Mouse (Mus musculus) frontal cortex, postnatal 25 days (tissue): Measurements from ENCODE around the gene C1ql1.
A peak's percentile ranks its signal among the peaks of the same experiment; 100 is the strongest.

Source experiments
- DNase-seq, 2 experiments: peaks; one replicate each; pipeline ENCODE4 v3.0.0; 2022; ENCODE audit warnings: low spot score in 2 of 2

C1ql1 gene

DNA sequence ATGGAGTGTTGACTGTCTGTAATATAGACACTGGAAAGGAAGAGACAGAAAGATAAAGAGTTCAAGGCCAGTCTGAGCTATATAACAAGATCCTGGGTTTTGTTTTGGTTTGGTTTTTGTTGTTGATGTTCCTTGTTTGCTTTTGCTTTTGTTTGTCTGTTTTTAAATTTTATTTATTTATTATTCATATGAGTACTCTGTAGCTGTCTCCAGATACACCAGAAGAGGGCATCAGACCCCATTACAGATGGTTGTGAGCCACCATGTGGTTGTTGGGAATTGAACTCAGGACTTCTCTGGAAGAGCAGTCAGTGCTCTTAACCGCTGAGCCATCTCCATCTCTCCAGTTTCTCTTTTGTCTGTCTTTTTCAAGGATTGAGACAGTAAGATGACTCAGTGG, 12.4 kb upstream of the C1ql1 start:
- DNase-seq: no peak

DNA sequence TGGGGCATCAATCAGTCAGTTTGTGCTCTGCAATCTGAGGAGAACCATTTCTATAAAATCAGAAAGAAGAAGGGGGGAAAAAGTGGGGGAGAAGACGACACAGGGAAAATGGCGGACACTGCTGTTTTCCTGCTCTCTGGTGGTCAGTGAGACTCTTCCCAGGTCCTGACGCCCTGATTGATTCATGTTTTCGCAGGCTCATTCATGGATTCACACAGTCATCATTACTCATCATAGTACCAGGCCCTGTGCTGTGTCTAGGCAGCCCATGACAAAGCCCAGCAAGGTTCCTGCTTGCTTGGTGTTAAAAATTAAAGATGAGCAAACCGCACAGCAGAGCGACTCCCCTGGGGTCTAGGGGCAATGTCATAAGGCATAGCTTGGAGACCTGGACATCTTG, 11.9 kb upstream of the C1ql1 start:
- DNase-seq: no peak

DNA sequence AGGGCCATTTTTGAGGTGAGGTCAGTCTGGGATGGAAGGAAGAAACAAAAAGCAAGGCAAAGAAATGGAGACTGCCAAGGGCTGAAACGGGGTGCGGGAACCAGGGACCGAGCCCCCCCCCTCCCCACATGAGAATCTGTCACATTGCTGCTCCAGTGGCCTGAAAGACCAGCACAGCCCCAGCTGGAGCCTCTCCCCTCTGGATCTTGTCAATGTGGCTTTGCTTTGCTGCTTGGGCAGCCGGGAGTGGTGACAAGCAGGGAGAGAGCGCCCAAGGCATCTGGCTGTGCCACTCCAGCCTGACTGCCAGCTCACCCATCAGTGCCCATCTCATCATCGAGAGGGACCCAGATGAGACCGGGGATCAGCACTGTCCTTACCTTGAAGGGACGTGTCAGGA, 11.2 kb upstream of the C1ql1 start:
- no peak for DNase-seq

GRCm38 (mm10) chr11:102956962-102957614, 10.6 kb upstream of the C1ql1 start:
- DNase-seq: no peak

DNA sequence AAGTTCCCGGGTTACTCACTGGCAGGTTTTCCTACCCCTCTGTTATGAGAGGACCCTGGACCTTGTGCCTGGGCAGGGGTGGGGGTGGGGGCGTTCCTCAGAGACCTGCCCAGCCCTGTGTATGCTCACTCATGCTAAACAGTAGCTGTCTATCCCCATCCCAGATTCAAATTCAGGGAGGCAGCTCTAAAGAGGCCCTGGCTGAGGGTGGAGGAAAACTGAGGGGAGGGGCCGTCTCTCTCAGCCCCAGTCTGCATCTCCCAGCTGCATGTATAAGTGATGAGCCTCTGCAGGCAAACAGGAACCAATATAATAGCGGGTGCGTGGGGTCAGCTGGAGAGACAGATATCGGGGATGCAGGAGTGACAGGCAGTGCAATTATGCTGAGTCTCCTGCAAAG, 6.4 kb upstream of the C1ql1 start:
- DNase-seq: no peak

DNA sequence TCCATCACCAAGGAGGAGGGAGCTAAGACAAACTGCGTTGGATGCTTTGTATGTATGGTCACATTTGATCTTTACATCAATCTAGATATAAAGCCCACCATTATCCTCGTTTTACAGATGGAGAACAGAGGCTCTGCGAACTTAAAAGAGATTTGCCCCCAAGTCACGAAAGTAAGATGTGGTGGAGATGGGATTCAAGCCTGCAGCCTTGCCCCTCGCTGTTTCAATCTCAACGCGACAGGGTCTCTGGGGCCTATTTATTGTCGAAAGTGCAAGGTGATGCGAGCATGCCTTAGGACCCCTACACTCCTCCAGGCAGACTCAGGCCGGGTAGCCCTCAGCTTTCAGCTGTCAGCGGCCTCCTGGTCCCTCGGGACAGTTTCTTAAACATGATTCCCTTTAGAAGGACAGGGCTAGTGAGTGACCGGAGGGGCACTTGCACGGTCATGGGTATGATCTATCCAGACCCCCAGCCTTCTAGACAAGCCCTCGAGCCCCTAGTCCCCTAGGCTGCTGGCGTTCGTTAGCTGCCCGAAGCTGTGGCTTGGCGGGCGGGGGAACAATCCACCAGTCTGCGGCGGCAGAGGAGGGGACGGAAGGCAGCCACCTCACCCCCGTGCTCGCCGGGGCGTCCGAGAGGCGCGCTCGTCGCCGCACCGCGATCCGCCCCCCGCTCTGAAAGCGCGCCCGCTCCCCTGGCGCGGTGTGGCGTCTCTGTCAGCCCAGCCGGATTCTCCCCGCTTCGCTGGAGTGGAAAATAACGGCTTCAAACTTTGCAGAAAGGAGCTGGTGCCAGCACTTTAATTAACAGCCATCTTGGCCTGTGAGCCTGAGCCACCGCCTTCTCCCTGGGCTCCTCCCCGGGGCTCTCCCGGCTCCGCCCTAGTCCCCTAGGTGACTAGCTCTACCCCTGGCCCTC, 1.8 kb upstream of the C1ql1 start:
- no peak for DNase-seq

DNA sequence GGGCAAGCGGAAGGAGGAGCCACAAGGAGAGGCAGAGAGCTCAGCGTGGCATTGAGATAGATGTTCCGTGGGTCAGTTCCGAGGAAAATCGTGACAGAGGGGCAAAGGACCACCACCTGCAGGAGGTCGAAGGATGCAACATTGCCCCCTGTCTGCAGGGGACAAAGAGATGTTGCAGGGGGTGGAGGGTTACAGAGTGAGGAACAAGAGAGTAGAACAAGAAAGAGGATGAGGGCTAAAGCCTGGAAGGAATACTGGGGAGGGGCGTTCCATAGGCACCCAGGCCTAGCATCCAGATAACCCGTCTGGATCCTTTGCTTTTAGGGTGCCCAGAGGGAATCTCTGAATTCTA, 480 bp upstream of the C1ql1 start:
- DNase-seq: no peak

DNA sequence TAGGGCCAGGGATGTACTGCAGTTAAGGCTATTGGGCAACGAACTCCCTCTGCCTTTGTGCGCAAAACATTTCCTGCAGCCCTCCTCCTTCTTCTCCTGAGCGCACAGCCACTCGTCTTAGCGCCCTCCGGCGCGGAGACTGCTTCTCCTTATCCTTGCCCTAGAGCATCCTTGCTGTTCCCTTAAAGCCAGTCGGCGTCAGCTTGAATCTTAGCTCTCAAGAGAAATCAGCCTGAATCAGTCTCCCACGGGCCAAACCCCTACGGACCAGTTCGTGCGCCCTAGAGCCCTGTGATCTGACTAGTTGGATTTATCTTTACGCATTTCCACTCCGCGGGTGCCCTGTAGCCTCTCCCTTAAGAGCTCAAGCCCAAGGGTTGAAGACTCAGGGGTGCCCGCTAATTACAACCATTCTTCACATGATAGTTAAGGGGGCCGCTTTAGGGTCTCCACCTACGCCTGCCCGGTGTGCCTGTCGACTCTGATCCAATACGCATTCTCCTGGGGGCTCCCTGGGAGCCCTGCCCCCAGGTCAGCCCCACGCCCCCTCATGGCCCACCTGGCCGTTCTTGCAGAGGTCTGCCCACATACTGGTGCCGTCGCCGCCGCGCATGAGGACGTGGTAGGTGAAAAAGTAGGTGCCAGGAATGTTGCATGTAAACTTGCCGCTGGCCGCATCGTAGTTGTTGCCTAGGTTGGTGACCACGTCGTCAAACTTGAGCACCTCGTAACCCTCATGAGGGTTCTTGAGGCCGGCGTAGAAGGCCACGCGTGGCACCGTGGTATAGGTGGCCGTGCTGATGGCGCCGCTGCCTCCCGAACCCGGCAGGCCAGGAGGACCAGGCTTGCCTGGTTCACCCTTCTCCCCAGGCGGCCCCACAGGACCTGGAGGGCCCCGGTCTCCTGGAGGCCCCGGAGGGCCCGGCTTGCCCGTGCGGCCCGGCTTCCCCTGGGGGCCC, 903 bp downstream of the C1ql1 start:
- no peak for DNase-seq

GRCm38 (mm10) chr11:102941236-102941635, 5.3 kb downstream of the C1ql1 start:
- DNase-seq: no peak

GRCm38 (mm10) chr11:102939024-102939675, 7.3 kb downstream of the C1ql1 start:
- DNase-seq: no peak

GRCm38 (mm10) chr11:102937529-102938182, 8.8 kb downstream of the C1ql1 start:
- DNase-seq: no peak

- DNase-seq: no peak
These were observed 10.2 kb downstream of the C1ql1 start for GRCm38 (mm10) chr11:102936272-102936671.

GRCm38 (mm10) chr11:102930672-102931071, 15.8 kb downstream of the C1ql1 start:
- no peak for DNase-seq

DNA sequence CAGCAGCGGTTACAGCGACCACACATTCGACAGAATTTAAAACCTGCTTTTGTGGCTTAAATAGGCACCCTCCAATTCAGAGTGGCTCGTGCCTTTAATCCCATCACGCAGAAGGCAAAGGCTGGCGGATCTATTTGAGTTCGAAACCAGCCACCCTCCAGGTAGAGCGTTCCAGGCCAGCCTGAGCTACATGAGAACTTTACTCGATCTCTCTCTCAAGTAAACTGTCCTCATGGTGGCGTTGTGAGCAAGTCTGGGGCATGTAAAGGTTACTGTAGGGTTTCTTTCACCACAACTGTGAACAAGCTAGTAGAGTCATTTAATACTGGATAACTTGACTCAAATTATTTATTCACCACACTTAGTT, 21.2 kb downstream of the C1ql1 start:
- DNase-seq: no peak

- peak; percentile 83 to 87 for DNase-seq
These were observed 21.7 kb downstream of the C1ql1 start, which contains the start of gene Kif18b for GRCm38 (mm10) chr11:102924557-102925350. Gene Kif18b (minus strand): TSS chr11:102925124.

GRCm38 (mm10) chr11:102921491-102921890, 25.0 kb downstream of the C1ql1 start:
- no peak for DNase-seq

GRCm38 (mm10) chr11:102918077-102918476, 28.4 kb downstream of the C1ql1 start:
- no peak for DNase-seq

GRCm38 (mm10) chr11:102915380-102915779, 31.1 kb downstream of the C1ql1 start:
- DNase-seq: no peak

- no peak for DNase-seq
These were observed 35.1 kb downstream of the C1ql1 start for GRCm38 (mm10) chr11:102911376-102911775.

GRCm38 (mm10) chr11:102903654-102904053, 42.8 kb downstream of the C1ql1 start:
- no peak for DNase-seq
